In genomic region chr4:117052626-117053025, GRCm38 (mm10) we compare ENCODE assay signal across 12 mouse cellular contexts. TPM values are rescaled to one million over a fixed set of nuclear protein-coding genes. Genes with fewer than 3 reads are reported as not detected.
A peak's percentile ranks its signal among the peaks of the same experiment; 100 is the strongest.
DNase-seq lines count a peak whose midpoint lies in the region; ATAC-seq lines count a peak whose summit lies in the region.
"Had no signal": no experiment of that assay in that cellular context is flagged by ENCODE, and none has a peak within 500 bp of the region (broad histone marks: within the 10 kb centered on the region; RNA-seq: fewer than 3 reads in every experiment).

No protein-coding gene starts in this region.

- no peak for ATAC-seq in cerebellum, adult (ENCODE audit: insufficient number of reproducible peaks, low FRiP score, low TSS enrichment)
- ATAC-seq: intestine, postnatal 0 days had no signal

- DNase-seq in cerebellum, postnatal 14 days = peak; percentile 11 to 24
- DNase-seq in kidney, postnatal 14 days = peak; percentile 6
- no peak for DNase-seq in kidney, adult 8-10 months
- DNase-seq in gastrocnemius, postnatal 10 days = peak; percentile 24
- peak; percentile 63 for DNase-seq in retina, embryonic 14.5 days (ENCODE audit: low spot score)
- no peak for DNase-seq in layer of hippocampus, adult 9-10 months (ENCODE audit: low spot score)
- no peak for DNase-seq in right cerebral cortex, adult 2 months (ENCODE audit: low spot score in 2 of 2)
- DNase-seq: cerebellum, adult 2 months; lung, adult 2 months had no signal

RNA-seq across cellular contexts. Expression of gene Eif2b3, which starts 33.4 kb away (rescaled TPM):
- 10 to 100 TPM; 23.0 to 24.3 TPM for total RNA-seq in gastrocnemius, postnatal 10 days (2021)

RNA-seq across cellular contexts. Expression of gene Ptch2, which starts 43.2 kb away (rescaled TPM):
- 1 to 10 TPM; 4.8 to 9.6 TPM for total RNA-seq in gastrocnemius, postnatal 10 days (2021)
- total RNA-seq: megakaryocyte-erythroid progenitor cell, adult 5-6 weeks had no signal

RNA-seq across cellular contexts. Expression of gene Hectd3, which starts 57.5 kb away (rescaled TPM):
- total RNA-seq in gastrocnemius, postnatal 10 days (2021) = 10 to 100 TPM; 16.6 to 17.3 TPM

RNA-seq across cellular contexts. Expression of gene Urod, which starts 58.4 kb away (rescaled TPM):
- total RNA-seq in gastrocnemius, postnatal 10 days (2021) = 10 to 100 TPM; 55.3 to 59.7 TPM

Comparison
In these comparisons a context has a peak if more than half of its experiments do, and no peak if none do; other contexts are left out.
1. DNase-seq: peak in cerebellum, postnatal 14 days (2 of 2), kidney, postnatal 14 days (single experiment), gastrocnemius, postnatal 10 days (single experiment) and retina, embryonic 14.5 days (single experiment); none in kidney, adult 8-10 months (0 of 2), layer of hippocampus, adult 9-10 months (single experiment) and right cerebral cortex, adult 2 months (0 of 2).